Mouse (Mus musculus): ENCODE results near the gene Brinp1. TPM values are rescaled to one million over a fixed set of nuclear protein-coding genes. Genes with fewer than 3 reads are reported as not detected.

Gene Brinp1
- polyA plus RNA-seq, 1 experiment from 2014 or later: 0.22 TPM

DNA sequence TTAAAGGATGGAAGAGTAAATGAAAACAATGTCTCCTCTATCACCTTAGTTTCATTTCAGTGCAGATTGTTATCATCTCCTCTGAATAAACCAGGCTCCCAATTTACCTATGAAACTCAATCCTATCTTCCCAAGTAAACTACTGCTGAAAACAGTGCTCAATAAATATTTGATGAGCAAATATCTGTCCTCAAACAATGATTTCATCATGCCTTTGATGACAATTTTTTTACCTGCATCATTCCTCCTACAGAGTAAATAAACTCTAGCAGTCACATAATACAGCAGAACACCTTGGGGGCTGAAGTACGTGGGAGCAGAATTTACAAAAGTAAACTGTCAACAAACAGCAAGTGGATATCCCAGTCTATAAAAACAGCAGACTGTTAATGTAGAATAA, 31.3 kb downstream of the Brinp1 start:
- H3K27ac ChIP-seq (ENCODE audit: low read length): no peak overlapping the region
- no peaks in the 10 kb centered on the region for H3K9me3 ChIP-seq (replicated peaks; ENCODE audit: control insufficient read depth, low read length)
- H3K4me2 ChIP-seq (ENCODE audit: low read depth, low read length): no peak overlapping the region
- no peaks in the 10 kb centered on the region for H3K4me1 ChIP-seq (ENCODE audit: control insufficient read depth, low read depth, low read length)
- 27% methylated on average over 1 of the region's 1 CpGs for WGBS (ENCODE audit: insufficient replicate concordance)
- no peak for ATAC-seq (ENCODE audit: low read depth)
- no peaks in the 10 kb centered on the region for H3K27me3 ChIP-seq (ENCODE audit: control insufficient read depth, insufficient read depth, low read depth, low read length)
- no peaks in the 10 kb centered on the region for H3K36me3 ChIP-seq (ENCODE audit: control insufficient read depth, insufficient read depth)
- no peak overlapping the region for H3K4me3 ChIP-seq (ENCODE audit: low read depth, low read length)
- H3K9ac ChIP-seq (ENCODE audit: low read depth, low read length): no peak overlapping the region

DNA sequence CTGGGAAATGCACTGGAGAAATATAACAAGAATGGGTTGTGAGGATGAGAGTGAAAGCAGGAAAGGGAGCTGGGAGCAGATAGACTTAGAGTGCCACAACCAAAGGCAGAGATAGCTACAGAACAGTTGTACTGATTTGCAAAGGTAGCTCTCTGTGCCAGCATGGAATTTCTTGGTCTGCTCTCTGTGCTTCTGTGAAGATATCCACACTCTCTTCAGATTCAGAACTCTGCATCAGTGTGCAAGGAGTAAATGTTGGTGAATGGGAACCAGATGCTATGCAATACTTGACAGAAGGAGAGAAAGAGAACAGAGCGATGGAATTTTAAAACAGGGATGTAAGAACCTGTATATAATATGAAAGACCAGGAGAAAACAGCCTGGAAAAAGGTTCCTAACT, 31.7 kb downstream of the Brinp1 start:
- 63% methylated on average over 1 of the region's 1 CpGs for WGBS (ENCODE audit: insufficient replicate concordance)
- Histone ChIP-seq H3K27ac (ENCODE audit: low read length) (no peak overlapping the region), H3K4me3 (ENCODE audit: low read depth, low read length) (no peak overlapping the region), H3K4me1 (ENCODE audit: control insufficient read depth, low read depth, low read length) (no peaks in the 10 kb centered on the region), H3K9ac (ENCODE audit: low read depth, low read length) (no peak overlapping the region), H3K27me3 (ENCODE audit: control insufficient read depth, insufficient read depth, low read depth, low read length) (no peaks in the 10 kb centered on the region), H3K36me3 (ENCODE audit: control insufficient read depth, insufficient read depth) (no peaks in the 10 kb centered on the region), H3K9me3 (replicated peaks; ENCODE audit: control insufficient read depth, low read length) (no peaks in the 10 kb centered on the region), H3K4me2 (ENCODE audit: low read depth, low read length) (no peak overlapping the region)
- no peak for ATAC-seq (ENCODE audit: low read depth)

DNA sequence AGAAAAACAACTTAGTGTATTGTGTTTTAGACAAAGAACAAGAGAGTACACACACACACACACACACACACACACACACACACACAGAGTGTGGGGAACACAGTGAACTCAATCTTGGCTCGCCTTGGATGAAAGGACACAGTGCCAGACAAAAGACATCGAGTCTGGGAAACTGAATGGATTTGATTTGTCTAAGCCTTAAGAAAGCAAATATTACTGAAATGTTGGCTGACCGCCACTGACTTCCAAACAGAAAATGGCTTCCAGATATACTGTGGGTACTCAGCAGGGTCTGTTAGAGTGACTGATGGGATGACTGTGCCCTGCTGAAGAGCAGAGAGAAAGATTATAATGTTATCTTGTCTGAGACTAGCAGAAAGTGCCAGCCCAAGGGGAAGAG, 34.1 kb downstream of the Brinp1 start:
- no peak overlapping the region for H3K4me2 ChIP-seq (ENCODE audit: low read depth, low read length)
- H3K9ac ChIP-seq (ENCODE audit: low read depth, low read length): no peak overlapping the region
- H3K9me3 ChIP-seq (replicated peaks; ENCODE audit: control insufficient read depth, low read length): no peaks in the 10 kb centered on the region
- H3K36me3 ChIP-seq (ENCODE audit: control insufficient read depth, insufficient read depth): no peaks in the 10 kb centered on the region
- no peaks in the 10 kb centered on the region for H3K27me3 ChIP-seq (ENCODE audit: control insufficient read depth, insufficient read depth, low read depth, low read length)
- H3K4me1 ChIP-seq (ENCODE audit: control insufficient read depth, low read depth, low read length): no peaks in the 10 kb centered on the region
- WGBS (ENCODE audit: insufficient replicate concordance): 60% methylated on average over 3 of the region's 3 CpGs
- no peak for ATAC-seq (ENCODE audit: low read depth)
- no peak overlapping the region for H3K27ac ChIP-seq (ENCODE audit: low read length)
- H3K4me3 ChIP-seq (ENCODE audit: low read depth, low read length): no peak overlapping the region

DNA sequence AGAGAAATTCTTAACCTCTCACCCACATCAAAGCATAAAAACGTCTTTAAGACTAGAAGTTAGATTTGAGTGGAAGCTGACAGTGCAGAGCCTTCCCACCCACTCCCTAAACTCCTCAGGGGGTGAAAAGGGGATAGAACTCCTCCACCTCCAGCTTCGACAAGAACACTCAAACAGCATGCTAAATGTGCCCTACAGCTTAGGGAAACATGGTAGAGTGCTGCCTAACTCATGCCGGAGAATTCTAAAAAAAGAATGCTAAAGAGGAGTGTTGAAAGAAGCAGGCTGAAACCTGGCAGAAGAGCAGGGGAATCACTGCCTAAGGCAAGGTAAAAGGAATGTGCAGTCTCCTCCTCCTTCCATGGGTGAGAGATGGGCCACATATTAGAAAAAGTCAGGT, 43.3 kb downstream of the Brinp1 start:
- H3K27me3 ChIP-seq (ENCODE audit: control insufficient read depth, insufficient read depth, low read depth, low read length): no peaks in the 10 kb centered on the region
- 42% methylated on average over 3 of the region's 3 CpGs for WGBS (ENCODE audit: insufficient replicate concordance)
- no peaks in the 10 kb centered on the region for H3K36me3 ChIP-seq (ENCODE audit: control insufficient read depth, insufficient read depth)
- H3K4me2 ChIP-seq (ENCODE audit: low read depth, low read length): no peak overlapping the region
- H3K9me3 ChIP-seq (replicated peaks; ENCODE audit: control insufficient read depth, low read length): no peaks in the 10 kb centered on the region
- H3K4me3 ChIP-seq (ENCODE audit: low read depth, low read length): no peak overlapping the region
- no peaks in the 10 kb centered on the region for H3K4me1 ChIP-seq (ENCODE audit: control insufficient read depth, low read depth, low read length)
- no peak overlapping the region for H3K27ac ChIP-seq (ENCODE audit: low read length)
- ATAC-seq (ENCODE audit: low read depth): no peak
- H3K9ac ChIP-seq (ENCODE audit: low read depth, low read length): no peak overlapping the region

DNA sequence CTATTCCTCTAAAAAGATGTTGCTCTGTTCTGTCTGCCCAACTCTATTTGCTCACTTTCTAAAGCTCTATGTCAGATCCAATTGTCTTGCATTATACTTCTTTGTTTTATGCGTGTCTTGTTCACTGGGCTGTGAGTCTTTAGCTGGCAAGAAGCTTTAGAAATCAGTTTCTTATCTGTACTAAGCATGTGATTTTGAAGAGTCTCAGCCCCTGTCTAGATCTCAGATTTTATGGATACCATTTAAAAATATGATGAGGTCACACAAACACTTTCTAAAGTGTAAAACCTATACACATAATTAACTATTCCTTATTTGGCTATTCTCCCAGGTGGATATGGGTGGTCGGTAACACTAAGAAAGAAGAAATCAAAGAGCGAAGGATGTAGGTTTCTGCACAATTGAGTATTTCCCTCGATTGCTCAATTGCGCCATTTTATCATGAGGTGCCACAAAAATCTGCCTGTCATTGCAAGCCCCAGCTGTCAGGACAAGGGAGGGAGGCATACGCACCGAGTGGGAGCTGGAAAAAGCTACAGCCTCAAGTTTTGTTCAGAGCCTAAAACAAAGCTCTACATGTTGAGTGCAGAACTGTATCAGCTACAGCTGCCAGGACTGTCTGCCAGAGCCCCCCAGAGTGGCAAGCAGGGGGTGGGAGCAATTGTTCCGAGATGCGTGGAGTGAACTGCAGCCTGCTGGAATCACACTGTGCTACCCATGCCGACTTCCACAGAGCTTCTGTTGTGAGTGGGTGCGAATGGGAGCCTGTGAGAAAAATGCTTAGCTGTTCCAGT, 47.6 kb downstream of the Brinp1 start:
- Histone ChIP-seq H3K4me2 (ENCODE audit: low read depth, low read length) (no peak overlapping the region), H3K4me1 (ENCODE audit: control insufficient read depth, low read depth, low read length) (no peaks in the 10 kb centered on the region), H3K4me3 (ENCODE audit: low read depth, low read length) (no peak overlapping the region), H3K9ac (ENCODE audit: low read depth, low read length) (no peak overlapping the region), H3K27ac (ENCODE audit: low read length) (no peak overlapping the region), H3K36me3 (ENCODE audit: control insufficient read depth, insufficient read depth) (no peaks in the 10 kb centered on the region), H3K9me3 (replicated peaks; ENCODE audit: control insufficient read depth, low read length) (no peaks in the 10 kb centered on the region), H3K27me3 (ENCODE audit: control insufficient read depth, insufficient read depth, low read depth, low read length) (no peaks in the 10 kb centered on the region)
- ATAC-seq (ENCODE audit: low read depth): no peak
- 57% methylated on average over 11 of the region's 11 CpGs for WGBS (ENCODE audit: insufficient replicate concordance)

DNA sequence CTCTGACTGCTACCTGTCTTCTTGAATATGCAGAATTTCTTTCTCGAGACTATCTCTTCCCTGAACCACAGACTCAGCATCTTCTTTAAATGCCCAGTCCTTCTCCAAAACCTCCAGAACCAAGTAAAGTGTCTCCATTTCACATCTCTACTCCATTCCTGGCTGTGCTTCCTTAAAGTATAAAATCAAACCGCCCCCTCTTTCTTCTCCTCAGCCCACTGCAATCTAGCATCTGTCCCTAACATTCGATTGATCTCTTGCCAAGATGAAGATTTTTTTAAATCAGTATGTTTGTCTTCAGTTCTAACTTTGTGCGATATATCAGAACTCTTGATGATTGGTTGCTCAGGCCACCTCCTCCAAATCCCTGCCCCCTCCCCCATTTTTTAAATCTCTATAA, 63.7 kb downstream of the Brinp1 start:
- no peak overlapping the region for H3K4me2 ChIP-seq (ENCODE audit: low read depth, low read length)
- no peaks in the 10 kb centered on the region for H3K9me3 ChIP-seq (replicated peaks; ENCODE audit: control insufficient read depth, low read length)
- ATAC-seq (ENCODE audit: low read depth): no peak
- H3K4me1 ChIP-seq (ENCODE audit: control insufficient read depth, low read depth, low read length): no peaks in the 10 kb centered on the region
- no peak overlapping the region for H3K27ac ChIP-seq (ENCODE audit: low read length)
- no peak overlapping the region for H3K9ac ChIP-seq (ENCODE audit: low read depth, low read length)
- H3K36me3 ChIP-seq (ENCODE audit: control insufficient read depth, insufficient read depth): no peaks in the 10 kb centered on the region
- WGBS (ENCODE audit: insufficient replicate concordance): 69% methylated on average over 4 of the region's 4 CpGs
- no peaks in the 10 kb centered on the region for H3K27me3 ChIP-seq (ENCODE audit: control insufficient read depth, insufficient read depth, low read depth, low read length)
- H3K4me3 ChIP-seq (ENCODE audit: low read depth, low read length): no peak overlapping the region

DNA sequence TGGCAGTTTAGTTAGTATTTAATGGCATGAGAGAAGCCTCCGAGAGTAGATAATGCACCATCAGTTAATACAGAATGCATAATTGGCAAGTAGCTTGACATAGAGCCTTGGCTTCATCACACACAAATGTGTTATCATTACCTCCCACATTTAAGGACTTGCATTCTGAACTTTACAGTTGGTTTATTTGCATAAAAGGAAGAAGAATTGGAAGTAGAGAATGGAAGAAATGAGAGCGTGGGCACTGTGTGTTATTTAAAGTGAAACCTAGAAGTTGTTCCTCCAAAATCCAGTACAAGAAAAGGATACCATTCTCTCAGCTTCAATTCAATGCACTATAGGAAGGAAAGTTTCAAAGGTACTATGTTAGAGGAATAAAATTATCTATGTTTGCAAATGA, 67.9 kb downstream of the Brinp1 start:
- Histone ChIP-seq H3K36me3 (ENCODE audit: control insufficient read depth, insufficient read depth) (no peaks in the 10 kb centered on the region), H3K4me1 (ENCODE audit: control insufficient read depth, low read depth, low read length) (no peaks in the 10 kb centered on the region), H3K4me2 (ENCODE audit: low read depth, low read length) (no peak overlapping the region), H3K27ac (ENCODE audit: low read length) (no peak overlapping the region), H3K4me3 (ENCODE audit: low read depth, low read length) (no peak overlapping the region), H3K27me3 (ENCODE audit: control insufficient read depth, insufficient read depth, low read depth, low read length) (no peaks in the 10 kb centered on the region), H3K9me3 (replicated peaks; ENCODE audit: control insufficient read depth, low read length) (no peaks in the 10 kb centered on the region), H3K9ac (ENCODE audit: low read depth, low read length) (no peak overlapping the region)
- 65% methylated on average over 2 of the region's 2 CpGs for WGBS (ENCODE audit: insufficient replicate concordance)
- no peak for ATAC-seq (ENCODE audit: low read depth)

DNA sequence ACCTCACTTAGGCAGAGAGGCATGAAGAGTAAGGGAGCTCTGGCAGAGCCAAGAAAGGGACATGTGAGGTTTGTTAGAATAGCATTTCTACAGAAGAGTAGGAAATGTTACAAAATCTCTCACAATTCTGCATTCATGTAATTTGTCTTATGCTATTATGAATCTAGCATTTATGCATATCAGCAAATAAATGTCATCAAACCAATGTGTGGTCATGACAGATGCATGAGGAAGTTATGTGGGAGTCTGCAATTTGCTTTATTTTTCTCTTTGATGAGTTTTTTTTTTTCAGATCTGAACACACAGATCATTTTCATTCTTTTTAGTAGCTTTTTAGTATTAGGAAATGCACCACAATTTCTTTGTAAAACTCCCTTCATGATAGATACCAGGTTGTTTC, 82.2 kb downstream of the Brinp1 start:
- Histone ChIP-seq H3K27me3 (ENCODE audit: control insufficient read depth, insufficient read depth, low read depth, low read length) (no peaks in the 10 kb centered on the region), H3K4me2 (ENCODE audit: low read depth, low read length) (no peak overlapping the region), H3K4me1 (ENCODE audit: control insufficient read depth, low read depth, low read length) (no peaks in the 10 kb centered on the region), H3K9me3 (replicated peaks; ENCODE audit: control insufficient read depth, low read length) (no peaks in the 10 kb centered on the region), H3K4me3 (ENCODE audit: low read depth, low read length) (no peak overlapping the region), H3K36me3 (ENCODE audit: control insufficient read depth, insufficient read depth) (no peaks in the 10 kb centered on the region), H3K27ac (ENCODE audit: low read length) (no peak overlapping the region), H3K9ac (ENCODE audit: low read depth, low read length) (no peak overlapping the region)
- no peak for ATAC-seq (ENCODE audit: low read depth)

DNA sequence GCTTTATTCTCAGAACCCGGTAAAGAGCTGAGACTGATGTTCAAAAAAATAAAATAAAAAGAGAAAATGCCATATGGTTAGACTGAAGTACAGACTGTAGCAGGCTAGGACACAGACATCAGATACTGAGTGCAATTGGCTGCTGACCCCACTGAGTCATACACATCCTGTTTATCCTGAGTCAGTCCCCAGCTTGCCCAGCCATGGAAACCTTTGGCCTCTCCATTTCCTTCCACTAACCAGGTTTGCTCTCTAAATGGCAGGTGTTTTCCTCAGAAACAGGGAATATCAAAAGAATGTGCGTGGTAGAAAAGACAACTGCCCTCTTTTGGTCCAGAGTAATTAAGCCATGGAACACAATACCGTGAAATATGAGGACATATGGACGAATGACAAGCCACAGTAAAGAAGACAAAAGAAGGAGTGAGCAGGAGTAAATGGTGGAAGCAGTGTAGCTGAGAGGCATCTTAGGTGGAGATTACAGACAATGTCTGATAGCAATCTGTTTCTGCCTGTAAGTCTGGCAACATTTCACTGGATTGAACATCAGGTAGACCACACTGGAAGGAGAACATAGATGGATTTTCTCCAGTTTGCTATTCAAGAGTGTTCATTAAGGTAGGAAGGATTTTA, 88.9 kb downstream of the Brinp1 start:
- no peaks in the 10 kb centered on the region for H3K4me1 ChIP-seq (ENCODE audit: control insufficient read depth, low read depth, low read length)
- no peak overlapping the region for H3K4me3 ChIP-seq (ENCODE audit: low read depth, low read length)
- no peak overlapping the region for H3K27ac ChIP-seq (ENCODE audit: low read length)
- H3K27me3 ChIP-seq (ENCODE audit: control insufficient read depth, insufficient read depth, low read depth, low read length): no peaks in the 10 kb centered on the region
- no peak overlapping the region for H3K9ac ChIP-seq (ENCODE audit: low read depth, low read length)
- 39% methylated on average over 4 of the region's 4 CpGs for WGBS (ENCODE audit: insufficient replicate concordance)
- no peak overlapping the region for H3K4me2 ChIP-seq (ENCODE audit: low read depth, low read length)
- no peaks in the 10 kb centered on the region for H3K36me3 ChIP-seq (ENCODE audit: control insufficient read depth, insufficient read depth)
- ATAC-seq (ENCODE audit: low read depth): no peak
- H3K9me3 ChIP-seq (replicated peaks; ENCODE audit: control insufficient read depth, low read length): no peaks in the 10 kb centered on the region
